Mouse (Mus musculus) cerebellum, postnatal 10 days (tissue): ENCODE measurements at regions not wholly inside any gene's neighbourhood (a gene's known extent, or its start where the extent isn't known, plus 50 kb on each side); places are given as distances from the start of the nearest gene placed in this dataset.

ENCODE experiments used
- DNase-seq, 2 experiments: peaks; one replicate each; pipeline ENCODE4 v3.0.0; 2021; ENCODE audit warnings: mixed read lengths in 2 of 2

GRCm38 (mm10) chr13:71489773-71490172 lies 473.8 kb downstream of the Irx1 start:
- peak in 1 of 2 experiments; percentile 12 for DNase-seq

- DNase-seq, result no peak
Observed at GRCm38 (mm10) chr13:71481205-71481604, 482.3 kb downstream of the Irx1 start.

GRCm38 (mm10) chr13:71461552-71461951 lies 502.0 kb downstream of the Irx1 start:
- DNase-seq, result no peak

GRCm38 (mm10) chr13:71460607-71461006 lies 502.9 kb downstream of the Irx1 start:
- DNase-seq, result no peak

- no peak for DNase-seq
Observed at GRCm38 (mm10) chr13:71460097-71460496, 503.4 kb downstream of the Irx1 start.

GRCm38 (mm10) chr13:71459022-71459536 lies 504.4 kb downstream of the Irx1 start:
- peak in 1 of 2 experiments; percentile 9 for DNase-seq

GRCm38 (mm10) chr13:71458061-71458935 lies 505.2 kb downstream of the Irx1 start:
- DNase-seq, result peak; percentile 88 to 89

GRCm38 (mm10) chr13:71457550-71457949 lies 506.0 kb downstream of the Irx1 start:
- no peak for DNase-seq

GRCm38 (mm10) chr13:71452258-71452657 lies 511.3 kb downstream of the Irx1 start:
- no peak for DNase-seq

GRCm38 (mm10) chr13:71437601-71438099 lies 525.9 kb downstream of the Irx1 start:
- no peak for DNase-seq

GRCm38 (mm10) chr13:71403654-71404560 lies 559.6 kb downstream of the Irx1 start:
- no peak for DNase-seq

- DNase-seq, result no peak
Observed at GRCm38 (mm10) chr13:71393716-71394309, 552.2 kb upstream of the Adamts16 start.

GRCm38 (mm10) chr13:71378641-71379040 lies 537.0 kb upstream of the Adamts16 start:
- DNase-seq, result no peak

- peak; percentile 24 to 55 for DNase-seq
Observed at GRCm38 (mm10) chr13:71375909-71376606, 534.4 kb upstream of the Adamts16 start.

- no peak for DNase-seq
Observed at GRCm38 (mm10) chr13:71372701-71373685, 531.4 kb upstream of the Adamts16 start.

- no peak for DNase-seq
Observed at GRCm38 (mm10) chr13:71369832-71370231, 528.2 kb upstream of the Adamts16 start.

GRCm38 (mm10) chr13:71365261-71365660 lies 523.6 kb upstream of the Adamts16 start:
- DNase-seq, result no peak

- no peak for DNase-seq
Observed at GRCm38 (mm10) chr13:71362311-71362710, 520.7 kb upstream of the Adamts16 start.

- no peak for DNase-seq
Observed at GRCm38 (mm10) chr13:71359112-71359511, 517.5 kb upstream of the Adamts16 start.

- no peak for DNase-seq
Observed at GRCm38 (mm10) chr13:71350787-71351186, 509.2 kb upstream of the Adamts16 start.

- DNase-seq, result no peak
Observed at GRCm38 (mm10) chr13:71342921-71343320, 501.3 kb upstream of the Adamts16 start.
